Mouse (Mus musculus): ENCODE measurements around the gene Stac2.
A peak's percentile ranks its signal among the peaks of the same experiment; 100 is the strongest.

Gene Stac2

DNA sequence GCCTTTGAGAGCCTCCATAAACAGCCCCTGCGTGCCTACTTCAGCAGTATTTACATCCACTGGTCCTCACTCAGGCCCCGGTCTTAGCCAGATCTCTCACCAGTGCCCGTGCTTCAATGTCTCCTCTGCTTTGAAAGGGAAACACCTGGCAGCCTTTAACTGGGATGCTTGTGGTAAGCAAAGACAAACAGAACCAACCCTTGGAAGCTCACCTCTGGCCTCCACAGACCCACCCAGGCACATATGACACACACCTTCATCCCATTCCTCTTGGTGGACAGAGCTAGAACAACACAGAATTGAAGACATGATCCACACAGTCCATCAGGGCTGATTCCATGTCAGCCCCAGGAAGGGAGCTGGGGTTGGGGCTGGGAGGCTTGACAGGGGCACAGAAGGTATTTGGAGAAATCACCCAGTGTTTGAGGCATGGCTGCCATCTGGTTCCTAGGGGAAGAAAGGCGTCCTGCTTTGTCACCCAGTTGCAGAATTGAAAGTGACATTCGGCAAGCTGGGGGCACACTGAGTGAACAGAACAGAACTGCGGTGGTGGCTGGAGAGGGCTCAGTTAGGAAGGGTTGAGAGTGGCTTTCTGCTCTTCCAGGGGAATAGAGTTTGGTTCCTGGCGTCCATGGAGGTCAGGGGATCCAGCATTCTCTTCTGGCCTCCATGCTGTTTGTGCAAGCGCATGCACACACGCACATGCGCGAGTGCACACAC lies 55.0 kb downstream of the Stac2 start:
- DNase-seq (ENCODE audit: low spot score in 2 of 2): no peak

GRCm38 (mm10) chr11:97997387-97997960 lies 55.8 kb downstream of the Stac2 start:
- DNase-seq (ENCODE audit: low spot score in 2 of 2): no peak

DNA sequence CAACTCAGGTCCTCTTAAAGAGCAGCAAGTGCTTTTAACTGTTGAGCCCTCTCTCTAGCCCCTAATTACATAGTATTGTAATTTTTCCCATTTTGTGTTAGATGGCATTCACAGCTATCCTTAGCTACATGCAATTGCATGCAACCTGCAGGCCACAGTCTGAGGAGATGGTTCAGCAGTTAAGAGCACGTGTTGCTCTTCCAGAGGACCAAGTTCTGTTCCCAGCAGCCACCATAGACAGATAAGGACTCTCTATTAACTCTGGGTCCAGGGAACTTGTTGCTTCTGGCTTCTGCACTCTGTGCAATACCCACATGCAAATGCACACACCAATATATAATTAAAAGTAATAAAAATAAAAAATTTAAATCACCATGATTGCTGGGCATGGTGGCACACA lies 56.6 kb downstream of the Stac2 start:
- no peak for DNase-seq (ENCODE audit: low spot score in 2 of 2)

DNA sequence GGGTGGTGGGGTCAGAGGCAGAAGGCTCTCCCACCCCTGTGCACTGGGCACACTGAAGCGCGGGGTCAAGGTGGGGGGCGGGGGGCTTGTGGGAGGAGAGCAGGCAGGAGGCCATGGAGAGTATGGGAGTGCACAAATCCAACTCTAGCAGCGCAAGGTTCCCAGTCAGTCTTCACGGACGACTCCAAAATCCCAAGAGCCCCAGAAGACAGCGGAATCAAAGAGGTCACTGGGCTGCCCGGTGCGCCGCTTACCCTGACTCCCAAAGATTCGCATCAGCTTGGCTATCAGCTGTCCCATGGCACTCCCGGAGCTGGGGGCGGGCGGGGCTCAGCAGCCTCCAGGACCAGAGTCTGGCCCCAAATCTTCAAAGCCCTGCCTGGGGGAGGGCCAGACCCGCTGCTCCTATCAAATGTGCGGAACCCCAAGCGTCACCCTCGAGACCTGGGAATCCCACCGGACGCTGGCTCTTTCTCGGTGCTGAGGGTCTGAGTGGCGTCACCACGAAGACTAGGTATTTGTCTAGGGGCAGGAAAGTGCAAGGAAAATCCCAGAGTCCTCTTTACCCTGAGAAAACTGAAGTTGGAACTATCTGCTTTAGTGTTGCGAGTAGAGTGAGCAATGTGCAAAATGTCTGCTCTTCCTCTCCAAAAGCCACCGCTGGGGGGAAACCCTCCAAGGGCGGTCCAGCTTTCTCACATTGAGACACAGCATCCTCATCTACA lies 57.5 kb downstream of the Stac2 start, which contains the start of gene Arl5c:
TSS of gene Arl5c (minus strand) at position 618 of the 725 bp plus-strand sequence.
- peak in 1 of 2 experiments; percentile 39 for DNase-seq (ENCODE audit: low spot score in 2 of 2)

DNA sequence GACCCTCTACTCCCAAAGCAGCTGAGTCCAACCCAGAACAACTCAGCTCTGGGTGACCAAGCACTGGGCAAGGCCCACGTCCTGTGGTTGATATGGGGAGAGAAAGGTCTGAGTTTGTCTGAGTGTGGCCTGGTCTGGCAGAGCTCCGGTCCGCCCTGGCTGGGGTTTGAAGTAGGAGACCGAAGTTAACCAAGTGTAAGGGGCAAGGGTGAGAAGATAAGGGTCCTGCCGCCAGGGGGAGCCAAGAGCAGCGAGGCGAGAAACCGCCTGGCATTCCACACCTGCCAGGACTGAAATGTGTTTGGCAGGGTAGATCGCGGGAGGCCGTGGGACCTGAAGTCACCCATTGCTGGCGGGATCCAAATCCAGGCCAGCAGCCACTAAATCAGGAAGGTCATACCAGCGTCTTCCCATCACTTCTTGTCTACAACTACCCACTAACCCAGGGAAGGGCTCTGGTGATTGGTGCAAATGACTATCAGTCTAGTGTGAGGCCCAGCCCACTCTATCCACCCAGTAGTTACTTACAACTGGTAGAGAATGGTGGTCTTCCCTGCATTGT lies 58.6 kb downstream of the Stac2 start:
- DNase-seq (ENCODE audit: low spot score in 2 of 2): peak; percentile 64 to 83

- peak; percentile 74 to 83 for DNase-seq (ENCODE audit: low spot score in 2 of 2)
Observed at GRCm38 (mm10) chr11:97988530-97989096, 64.6 kb downstream of the Stac2 start.

DNA sequence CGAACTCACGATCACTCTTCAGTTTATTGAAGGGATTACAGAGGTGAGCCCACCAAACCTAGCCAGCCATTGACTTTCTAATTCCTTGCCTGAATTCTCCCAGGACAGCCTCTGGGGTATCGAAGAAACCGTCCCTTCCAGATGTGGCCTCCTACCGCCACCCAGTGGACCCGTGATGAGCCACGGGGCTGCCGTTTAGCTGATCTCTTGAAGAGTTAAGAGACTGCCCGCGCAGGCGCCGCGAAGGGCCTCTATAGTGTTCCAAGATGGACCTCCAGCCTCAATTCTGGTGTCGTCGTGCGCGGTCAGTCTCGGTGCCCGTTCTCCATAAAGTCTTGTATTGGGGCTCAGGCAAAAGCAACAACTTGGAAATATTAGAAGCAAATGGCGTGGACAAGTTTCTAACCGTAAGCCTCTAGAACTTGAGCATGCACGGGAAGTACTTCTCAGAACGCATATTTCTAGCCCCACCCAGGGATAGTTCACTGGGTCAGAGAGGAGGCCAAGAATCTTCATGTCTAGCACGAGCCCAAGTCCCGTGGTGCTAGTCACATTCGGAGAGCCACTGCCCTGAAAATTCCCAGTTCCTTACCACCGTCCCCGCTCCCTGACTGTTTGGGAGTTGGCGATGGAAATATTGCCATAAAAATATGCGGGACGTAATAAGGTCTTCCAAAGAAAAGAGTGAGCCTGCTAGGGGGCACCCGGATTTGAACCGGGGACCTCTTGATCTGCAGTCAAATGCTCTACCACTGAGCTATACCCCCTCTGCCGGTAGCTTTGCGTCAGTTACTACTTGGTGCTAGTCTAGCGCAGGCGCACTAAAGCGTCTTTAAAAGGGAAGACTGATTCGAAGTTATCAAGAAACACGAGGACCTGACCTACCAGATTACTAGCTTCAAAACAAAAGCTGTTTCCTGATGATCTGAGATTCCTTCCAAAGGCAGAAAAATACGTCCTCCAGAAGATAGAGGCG lies 65.4 kb downstream of the Stac2 start:
- peak; percentile 92 to 94 for DNase-seq (ENCODE audit: low spot score in 2 of 2)

DNA sequence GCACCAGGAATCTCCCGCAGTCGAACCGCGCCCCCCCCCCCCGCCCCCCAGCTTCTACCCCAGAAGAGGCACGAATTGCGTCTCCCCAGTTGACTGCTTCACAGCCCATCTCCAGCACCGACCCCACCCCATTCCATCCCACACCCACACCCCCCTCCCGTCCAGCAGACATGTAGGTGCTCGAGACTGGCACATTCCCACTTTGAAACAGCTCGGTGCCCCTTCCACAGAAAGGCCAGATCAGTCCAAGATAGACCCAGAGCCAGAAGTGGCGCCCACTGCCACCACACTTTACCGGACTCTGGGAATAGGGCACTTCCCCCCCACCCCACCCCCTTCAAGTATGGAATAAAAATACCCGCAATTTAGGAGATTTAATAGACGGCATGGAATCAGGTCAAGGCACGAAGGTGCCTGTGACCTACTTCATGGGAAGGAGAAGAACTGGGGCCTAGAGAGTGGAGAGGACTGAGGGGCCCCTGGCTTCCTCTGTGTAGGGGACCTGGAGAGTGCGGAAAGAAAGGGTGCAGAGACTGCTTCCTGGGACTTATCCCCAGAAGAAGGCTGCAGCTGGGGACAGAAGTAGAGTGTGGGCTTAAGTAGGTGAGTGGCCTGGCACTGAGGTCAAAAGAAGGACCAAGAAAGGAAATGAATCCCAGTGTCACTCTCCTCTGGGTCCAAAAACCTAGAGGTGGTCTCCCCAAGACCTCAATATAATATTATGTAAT lies 66.4 kb downstream of the Stac2 start:
- DNase-seq (ENCODE audit: low spot score in 2 of 2): no peak
